8 mouse cellular contexts compared by ENCODE assay signal in the genomic region with DNA sequence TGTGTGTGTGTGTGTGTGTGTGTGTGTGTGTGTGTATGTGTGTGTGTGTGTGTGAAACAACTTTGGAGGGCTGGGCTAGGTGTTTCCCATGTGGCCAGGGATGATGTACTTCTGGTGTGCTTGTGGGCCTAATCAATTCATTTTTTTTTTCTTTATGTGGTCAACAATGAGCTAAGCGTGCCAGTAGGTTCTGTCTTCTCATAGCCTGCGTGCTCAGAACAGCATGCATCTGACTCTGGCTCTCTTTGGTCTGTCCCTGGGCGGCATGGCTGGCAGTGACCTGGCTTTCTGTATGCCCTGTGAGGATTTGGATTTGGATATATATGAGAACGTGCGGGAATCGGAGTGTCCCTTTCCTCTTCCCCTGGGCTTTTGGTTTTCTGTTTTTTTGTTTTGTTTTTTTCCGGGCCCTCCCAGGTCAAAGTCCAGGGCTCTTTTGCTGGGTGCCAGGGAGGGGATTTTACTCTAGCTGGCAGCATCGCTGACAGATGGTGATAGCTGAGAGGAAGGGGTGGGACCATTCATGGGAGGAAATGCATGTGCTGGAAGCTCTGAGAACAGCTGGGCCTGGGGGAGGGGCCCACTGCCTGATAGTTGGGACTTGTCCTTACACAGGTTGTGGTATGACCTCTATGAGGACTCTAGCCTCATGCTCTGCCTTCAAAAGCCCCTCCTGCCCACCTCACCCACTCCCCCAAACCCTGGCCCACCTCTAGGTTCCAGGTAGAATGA. TPM values are rescaled to one million over a fixed set of nuclear protein-coding genes. Genes with fewer than 3 reads are reported as not detected.
DNase-seq lines count a peak whose midpoint lies in the region; ATAC-seq and TF ChIP-seq lines count a peak whose summit lies in the region.

No protein-coding gene starts in this region.

- no peaks in the 10 kb centered on the region for H3K79me2 ChIP-seq in heart, adult 2 months (replicated peaks; ENCODE audit: control insufficient read depth, insufficient read depth, low read length)

- no peak overlapping the region for H3K4me2 ChIP-seq in lung, postnatal 0 days (replicated peaks; ENCODE audit: low read depth, low read length)

- no peak for TF ChIP-seq POLR2A in heart, adult 2 months (IDR thresholded peaks at IDR 0.05; ENCODE audit: insufficient read depth, low read depth, low read length)

- peaks cover under 1% of the 10 kb centered on the region; the same call in 1 of the 2 replicates for H3K36me3 ChIP-seq in heart, adult 2 months (ENCODE audit: control insufficient read depth, insufficient read depth, low read length)
- H3K36me3 ChIP-seq in lung, postnatal 0 days (ENCODE audit: insufficient read depth, low read length): peaks cover 8% of the 10 kb centered on the region

- H3K27ac ChIP-seq in gastrocnemius, adult 2 months: 0 out of 2 replicates have a peak overlapping the region, but pooled peaks have one; percentile 35
- H3K27ac ChIP-seq in heart, adult 2 months: peak overlapping the region; percentile 40
- peak overlapping the region; percentile 26; the same call in 1 of the 2 replicates for H3K27ac ChIP-seq in lung, postnatal 0 days (ENCODE audit: low read length)

- H3K27me3 ChIP-seq in heart, adult 2 months (ENCODE audit: control insufficient read depth, insufficient read depth, low read length): no peaks in the 10 kb centered on the region
- H3K27me3 ChIP-seq in lung, postnatal 0 days (replicated peaks; ENCODE audit: insufficient read depth, low read length): no peaks in the 10 kb centered on the region

- no peak for TF ChIP-seq EP300 in heart, adult 2 months (IDR thresholded peaks at IDR 0.05; ENCODE audit: insufficient read depth, low read depth, low read length)
- TF ChIP-seq EP300 in lung, postnatal 0 days (IDR thresholded peaks at IDR 0.05): peak; percentile 56; the same call in 1 of the 2 replicates

- H3K4me1 ChIP-seq in heart, adult 2 months (ENCODE audit: control insufficient read depth, insufficient read depth, low read length): peaks cover 5% of the 10 kb centered on the region
- peaks cover 4% of the 10 kb centered on the region for H3K4me1 ChIP-seq in lung, postnatal 0 days (ENCODE audit: insufficient read depth, low read depth, low read length)

- ATAC-seq in lung, postnatal 0 days: peak; percentile 83

- H3K9ac ChIP-seq in heart, adult 2 months (ENCODE audit: low read depth, low read length): no peak overlapping the region
- no peak overlapping the region for H3K9ac ChIP-seq in lung, postnatal 0 days (replicated peaks; ENCODE audit: low read depth)

- WGBS in heart, adult 2 months: 30% methylated on average over 8 of the region's 8 CpGs
- WGBS in lung, postnatal 0 days: 42% methylated on average over 8 of the region's 8 CpGs

- intact Hi-C loops in gastrocnemius, adult 2 months (cut with DNase I): no loop called here
- intact Hi-C loops in gastrocnemius, postnatal 36 days (cut with DNase I): no loop called here
- intact Hi-C loops in heart, adult 2 months (cut with DNase I): loop anchor here (2.0 kb wide), 1 partner anchor 17 kb away; no protein-coding TSS in a partner anchor

- H3K9me3 ChIP-seq in lung, postnatal 0 days (ENCODE audit: low read length): no peaks in the 10 kb centered on the region

- DNase-seq in gastrocnemius, adult 2 months: peak; percentile 53
- no peak for DNase-seq in gastrocnemius, postnatal 36 days
- DNase-seq in adrenal gland, postnatal 14 days: peak; percentile 70
- DNase-seq in heart, adult 2 months: peak; percentile 59 to 74
- peak; percentile 56 for DNase-seq in kidney, adult 18-20 months
- peak; percentile 76 for DNase-seq in lung, postnatal 0 days (ENCODE audit: low spot score)
- peak; percentile 51 for DNase-seq in retina, postnatal 7 days (ENCODE audit: low read depth, low spot score)
- no peak for DNase-seq in ovary, adult 18-20 months (ENCODE audit: low spot score)

- TF ChIP-seq CTCF in gastrocnemius, adult 2 months (IDR thresholded peaks at IDR 0.05): no peak
- no peak for TF ChIP-seq CTCF in heart, adult 2 months (IDR thresholded peaks at IDR 0.05)
- TF ChIP-seq CTCF in lung, postnatal 0 days (IDR thresholded peaks at IDR 0.05): no peak

- peak overlapping the region; percentile 24 for H3K4me3 ChIP-seq in gastrocnemius, adult 2 months
- H3K4me3 ChIP-seq in heart, adult 2 months: no peak overlapping the region
- H3K4me3 ChIP-seq in lung, postnatal 0 days (ENCODE audit: low read depth, low read length): no peak overlapping the region

RNA-seq across cellular contexts. Expression of gene Tnip1, which starts 10.9 kb away (rescaled TPM):
- total RNA-seq in gastrocnemius, adult 2 months (2021): 10 to 100 TPM; 29.8 to 31.7 TPM
- 10 to 100 TPM; 29.7 to 32.3 TPM for total RNA-seq in gastrocnemius, postnatal 36 days (2021)
- 53.8 and 74.2 TPM in 2 replicates for total RNA-seq in adrenal gland, postnatal 14 days (2021)
- 10 to 100 TPM; 25.9 to 34.4 TPM for total RNA-seq in heart, adult 2 months (2021)
- 26.6 and 31.9 TPM in 2 replicates for polyA plus RNA-seq in heart, adult 2 months (2012; rRNA removed)
- polyA plus RNA-seq in lung, postnatal 0 days (2015; fragmentation: Nextera tagmentation; extraction: Ambion mirVana): 17.6 and 22.7 TPM in 2 replicates

RNA-seq across cellular contexts. Expression of gene Anxa6, which starts 59.6 kb away (rescaled TPM):
- total RNA-seq in gastrocnemius, adult 2 months (2021): 100 to 1,000 TPM; 166 to 187 TPM
- total RNA-seq in gastrocnemius, postnatal 36 days (2021): 100 to 1,000 TPM; 168 to 176 TPM
- total RNA-seq in adrenal gland, postnatal 14 days (2021): 146 and 152 TPM in 2 replicates
- total RNA-seq in heart, adult 2 months (2021): 100 to 1,000 TPM; 205 to 213 TPM
- polyA plus RNA-seq in heart, adult 2 months (2012; rRNA removed): 136 and 193 TPM in 2 replicates
- polyA plus RNA-seq in lung, postnatal 0 days (2015; fragmentation: Nextera tagmentation; extraction: Ambion mirVana): 228 and 265 TPM in 2 replicates

Comparison
In these comparisons a context has a peak if more than half of its experiments do, and no peak if none do; other contexts are left out.
1. DNase-seq: peak in gastrocnemius, adult 2 months (single experiment), adrenal gland, postnatal 14 days (single experiment), heart, adult 2 months (2 of 2), kidney, adult 18-20 months (single experiment), lung, postnatal 0 days (single experiment) and retina, postnatal 7 days (single experiment); none in gastrocnemius, postnatal 36 days (0 of 2) and ovary, adult 18-20 months (single experiment).
2. Peak in every context shown above with its lines, with median percentiles within 50 percentile points of each other: H3K27ac ChIP-seq.